Mouse (Mus musculus): ENCODE results near the gene Gm10330. TPM values are rescaled to one million over a fixed set of nuclear protein-coding genes. Genes with fewer than 3 reads are reported as not detected.
"Not testable (repeated sequence)": the region's sequence is repeated elsewhere in the genome, so short reads cannot be mapped to it uniquely, and the experiment has no call there.

Gene Gm10330
- polyA plus RNA-seq (2012; fragmentation: generic; extraction: Trizol) = not detected

DNA sequence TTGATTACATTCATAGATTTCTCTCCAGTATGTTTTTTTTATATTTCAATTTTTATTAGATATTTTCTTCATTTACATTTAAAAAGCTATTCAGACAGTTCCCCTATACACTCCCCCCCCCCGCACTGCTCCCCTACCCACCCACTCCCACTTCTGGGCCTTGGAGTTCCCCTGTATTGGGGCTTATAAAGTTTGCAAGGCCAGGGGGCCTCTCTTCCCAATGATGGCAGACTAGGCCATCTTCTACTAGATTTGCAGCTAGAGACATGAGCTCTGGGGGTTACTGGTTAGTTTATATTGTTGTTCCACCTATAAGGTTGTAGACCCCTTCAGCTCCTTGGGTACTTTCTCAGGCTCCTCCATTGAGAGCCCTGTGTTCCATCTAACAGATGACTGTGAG is at the start of gene Gm10330:
Gene Gm10330 (minus strand): TSS at position 101 of the 400 bp plus-strand sequence.
- H3K79me2 ChIP-seq (ENCODE audit: control insufficient read depth, insufficient read depth); H3K36me3 ChIP-seq (ENCODE audit: control insufficient read depth, insufficient read depth); H3K27me3 ChIP-seq (ENCODE audit: control insufficient read depth, insufficient read depth, insufficient read length); H3ac ChIP-seq (ENCODE audit: control insufficient read depth, insufficient read length); H3K4me3 ChIP-seq; H3K4me2 ChIP-seq (ENCODE audit: low read depth): not testable (repeated sequence)

DNA sequence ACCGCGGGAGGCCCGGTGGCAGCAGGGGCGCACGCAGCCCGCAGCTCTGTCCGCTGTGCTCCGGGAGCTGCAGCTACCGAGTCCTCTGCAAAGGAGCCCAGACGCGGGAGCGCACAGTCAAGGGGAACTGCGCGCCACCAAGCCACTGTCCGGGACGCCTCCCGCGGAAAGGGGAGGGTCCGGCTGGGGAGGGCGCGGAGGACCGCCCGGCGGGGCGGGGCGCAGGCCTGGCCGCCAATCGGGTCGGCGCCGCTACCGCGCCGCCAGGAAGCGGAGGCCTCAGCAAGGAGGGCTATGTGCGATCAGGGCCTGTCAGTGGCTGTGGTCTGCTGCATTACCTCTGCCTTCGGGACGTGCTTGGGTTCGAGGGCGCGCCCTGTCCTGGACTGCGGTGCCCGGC is 20.7 kb upstream of the Gm10330 start:
- H3K4me3 ChIP-seq; H3ac ChIP-seq (ENCODE audit: control insufficient read depth, insufficient read length); H3K4me2 ChIP-seq (ENCODE audit: low read depth); H3K27me3 ChIP-seq (ENCODE audit: control insufficient read depth, insufficient read depth, insufficient read length); H3K79me2 ChIP-seq (ENCODE audit: control insufficient read depth, insufficient read depth); H3K36me3 ChIP-seq (ENCODE audit: control insufficient read depth, insufficient read depth): not testable (repeated sequence)

DNA sequence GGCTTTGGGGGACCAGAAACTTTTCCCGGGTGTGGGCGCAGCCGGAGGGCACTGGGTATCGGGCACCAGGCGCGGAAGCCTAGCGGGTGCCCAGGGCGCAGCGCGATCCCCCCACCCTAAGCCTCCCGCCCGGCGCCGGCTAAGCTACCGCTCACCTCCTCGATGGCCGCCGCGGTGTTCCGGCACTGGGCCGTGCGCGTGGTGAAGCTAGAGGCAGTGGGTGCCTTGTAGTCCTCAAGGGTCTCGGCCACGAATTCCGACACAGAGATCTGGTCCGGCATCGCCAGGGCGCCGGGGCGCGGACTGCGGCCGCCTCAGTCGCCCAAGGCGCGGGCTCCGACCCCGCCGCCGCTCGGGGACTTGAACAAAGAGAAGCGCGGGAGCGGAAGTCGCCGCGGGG is 20.3 kb upstream of the Gm10330 start:
- H3ac ChIP-seq (ENCODE audit: control insufficient read depth, insufficient read length); H3K4me2 ChIP-seq (ENCODE audit: low read depth); H3K4me3 ChIP-seq; H3K36me3 ChIP-seq (ENCODE audit: control insufficient read depth, insufficient read depth); H3K27me3 ChIP-seq (ENCODE audit: control insufficient read depth, insufficient read depth, insufficient read length); H3K79me2 ChIP-seq (ENCODE audit: control insufficient read depth, insufficient read depth): not testable (repeated sequence)

Measured in myocyte (in vitro differentiated cells).